In genomic region chr4:124147276-124147675, GRCm38 (mm10) we compare ENCODE assay signal across 16 mouse cellular contexts.
"Had no signal": no experiment of that assay in that cellular context is flagged by ENCODE, and none has a peak within 500 bp of the region (broad histone marks: within the 10 kb centered on the region; RNA-seq: fewer than 3 reads in every experiment).

No protein-coding gene starts in this region.

- DNase-seq: retina, postnatal 1 day; right cerebral cortex, adult 18-20 months; right cerebral cortex, postnatal 14 days; right cerebral cortex, postnatal 25 days; right cerebral cortex, postnatal 4 days; spleen, adult 18-20 months; thymus, adult 18-20 months; thymus, adult 2 months; thymus, postnatal 14 days; thymus, postnatal 25 days; thymus, postnatal 36 days; thymus, postnatal 4 days had no signal

- H3K9me3 ChIP-seq: neural tube, embryonic 13.5 days; neural tube, embryonic 15.5 days; stomach, embryonic 15.5 days had no signal

- H3K4me3 ChIP-seq: neural tube, embryonic 13.5 days; neural tube, embryonic 15.5 days; stomach, embryonic 15.5 days had no signal

- H3K4me2 ChIP-seq: neural tube, embryonic 13.5 days; neural tube, embryonic 15.5 days; stomach, embryonic 15.5 days had no signal

- H3K27ac ChIP-seq: neural tube, embryonic 13.5 days; neural tube, embryonic 15.5 days; stomach, embryonic 15.5 days; stomach, postnatal 0 days had no signal

- H3K36me3 ChIP-seq: neural tube, embryonic 13.5 days; neural tube, embryonic 15.5 days; stomach, embryonic 15.5 days had no signal

- H3K9ac ChIP-seq: neural tube, embryonic 13.5 days; neural tube, embryonic 15.5 days; stomach, embryonic 15.5 days had no signal

- H3K4me1 ChIP-seq: stomach, embryonic 15.5 days had no signal
